Mouse (Mus musculus) c-Kit-positive CD71-positive TER-119-negative erythroid progenitor cells, embryonic 14.5 days (primary cell): ENCODE results near the gene S100pbp.

Experiments
- DNase-seq: peaks from one replicate; pipeline ENCODE4 v3.0.0-alpha.2; 2013; ENCODE audit warnings: low read depth

S100pbp gene

DNA sequence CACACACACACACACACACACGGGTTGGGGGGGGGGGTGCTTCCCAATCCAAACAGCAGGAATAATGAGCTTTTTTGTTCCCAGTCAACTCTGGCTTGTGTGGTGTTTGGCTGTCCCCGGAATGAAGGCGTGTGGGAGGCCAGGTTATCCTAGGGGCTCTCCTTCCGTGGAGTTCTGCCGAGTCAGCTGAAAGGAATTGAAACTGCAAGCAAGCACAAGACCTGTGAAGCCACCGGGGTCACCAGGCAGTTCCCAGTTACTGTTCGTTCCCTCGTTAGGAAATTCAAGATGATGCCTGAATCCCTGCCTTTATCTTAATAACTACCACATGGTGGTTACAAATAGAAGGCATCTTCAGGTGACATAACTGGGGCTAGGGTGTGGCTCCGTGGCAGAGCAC lies 60.1 kb downstream of the S100pbp start:
- DNase-seq = no peak

DNA sequence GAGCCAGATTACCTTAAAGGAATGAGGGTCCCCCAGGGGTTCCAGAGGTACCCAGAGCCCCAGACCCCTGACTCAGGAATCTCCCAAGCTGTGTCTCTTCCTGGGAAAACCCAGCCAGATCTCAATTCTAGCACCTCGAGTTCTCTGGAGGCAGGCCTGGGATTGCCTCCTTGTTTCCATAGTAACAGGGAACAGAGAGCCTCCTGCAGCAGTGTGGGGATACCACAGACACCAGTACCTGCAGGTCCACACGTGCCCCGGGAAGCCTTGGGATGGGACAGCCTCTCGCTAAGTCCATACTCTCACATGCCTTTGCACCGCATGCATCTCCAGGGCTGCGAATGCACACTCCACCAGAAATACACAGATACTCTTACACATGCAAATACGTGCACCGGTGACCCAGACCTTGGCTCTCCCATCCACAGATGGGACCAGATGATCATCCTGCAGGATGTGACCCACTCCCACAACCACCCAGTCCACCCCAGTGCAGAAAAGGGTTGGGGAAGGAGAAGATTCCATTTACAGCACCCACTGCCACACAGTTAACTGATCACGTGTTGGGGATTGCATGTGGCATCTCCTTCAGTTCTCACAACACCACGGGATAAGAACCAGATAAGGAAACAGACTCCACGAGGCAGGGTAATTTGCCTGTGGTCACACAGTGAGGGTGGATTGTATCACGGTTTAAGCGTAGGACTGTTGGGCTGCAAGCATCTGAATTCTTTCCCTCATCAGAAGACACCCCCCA lies 60.8 kb downstream of the S100pbp start:
- DNase-seq = no peak

DNA sequence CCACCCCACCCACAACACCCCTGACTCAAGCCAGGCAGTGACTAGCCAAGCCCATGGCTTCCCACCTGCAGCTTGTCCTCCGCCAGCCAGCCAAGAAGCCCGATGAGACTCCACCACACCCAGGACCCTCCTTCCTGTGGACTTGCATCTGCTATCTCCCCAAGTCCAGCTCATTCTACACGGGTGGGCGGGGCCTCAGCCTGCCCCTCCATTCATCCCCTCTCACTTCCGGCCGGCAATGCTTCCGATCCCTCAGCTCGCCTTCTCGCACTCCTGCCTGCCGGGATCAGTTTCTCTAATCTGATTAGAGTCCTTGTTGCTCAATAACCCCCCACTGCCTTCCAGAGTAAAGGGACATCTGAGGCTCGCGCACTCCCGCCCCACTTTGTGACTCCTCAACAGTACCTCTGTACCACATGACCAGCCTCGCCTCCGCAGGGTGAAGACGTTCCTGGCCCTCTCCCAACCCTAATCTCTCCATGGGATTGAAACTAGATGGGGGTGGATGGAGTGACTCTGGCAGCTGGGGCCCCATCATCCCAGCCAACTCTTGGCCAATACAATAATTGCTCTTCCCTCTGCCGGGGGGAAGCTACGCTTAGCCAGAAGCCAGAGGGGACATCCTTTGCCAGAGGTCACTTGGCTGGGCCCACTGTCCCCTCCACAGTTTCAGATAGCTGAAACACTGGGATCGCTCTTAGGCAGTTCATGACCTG lies 63.6 kb downstream of the S100pbp start:
- no peak for DNase-seq

DNA sequence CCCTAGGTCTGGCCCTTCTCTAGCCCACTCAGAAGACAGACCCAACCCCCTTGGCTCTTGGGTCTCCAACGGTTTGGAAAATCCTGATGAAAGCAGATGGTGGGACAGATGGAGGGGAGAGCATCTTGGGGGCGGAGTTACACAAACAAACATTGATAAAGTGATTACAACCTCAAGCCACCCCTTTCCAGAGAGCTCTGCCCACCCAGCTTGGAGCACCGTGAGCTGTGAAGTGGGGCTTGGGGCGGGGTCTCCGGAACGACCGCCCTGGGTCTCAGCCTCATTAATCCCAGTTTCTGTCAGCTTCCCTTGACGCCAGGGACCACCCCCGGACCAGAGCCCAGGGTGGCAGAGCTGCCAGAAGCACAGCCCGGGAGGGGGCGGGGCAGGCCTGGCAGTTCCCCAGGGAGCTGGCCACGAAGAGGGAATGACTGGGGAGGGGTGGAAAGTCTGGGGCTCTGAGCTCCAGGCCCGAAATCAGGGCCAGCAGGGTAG lies 64.8 kb downstream of the S100pbp start:
- DNase-seq = no peak

DNA sequence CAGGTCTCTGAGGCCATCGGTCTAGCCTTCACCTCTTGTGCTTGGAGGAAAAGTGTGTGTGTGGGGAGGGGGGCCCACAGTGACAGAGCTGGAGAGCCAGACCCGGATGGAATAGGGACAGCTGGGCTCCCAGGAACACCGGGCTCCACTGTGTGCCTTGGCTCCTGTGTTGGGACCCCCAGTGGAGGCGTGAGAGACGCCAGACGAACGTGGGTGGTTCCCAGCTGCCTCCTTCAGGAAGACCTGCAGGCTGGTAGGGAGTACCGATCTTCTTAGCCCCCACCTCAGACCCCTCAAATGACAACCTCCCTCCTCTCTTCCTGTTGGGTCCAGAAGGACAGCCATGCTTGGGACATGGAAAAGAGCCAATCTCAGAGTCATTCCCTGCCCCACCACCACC lies 66.8 kb downstream of the S100pbp start:
- no peak for DNase-seq

DNA sequence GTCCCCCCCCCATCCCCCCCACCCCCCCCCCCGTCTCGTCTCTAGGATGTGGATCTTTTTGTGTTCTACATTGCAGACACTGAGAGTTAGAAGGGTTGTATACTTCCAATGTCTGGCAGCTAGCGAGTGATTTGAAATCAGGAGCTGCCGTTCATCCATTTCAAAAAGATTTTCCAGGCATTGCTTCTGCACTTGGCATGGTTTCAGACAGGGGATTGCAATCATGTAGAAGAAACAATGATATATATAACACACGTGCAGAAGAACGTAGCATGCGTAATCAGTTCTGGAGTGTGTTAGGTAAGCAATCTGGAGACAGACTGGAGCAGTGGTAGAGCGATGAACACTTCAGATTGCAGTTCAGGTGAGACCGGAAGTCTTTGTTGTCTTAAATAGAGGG lies 67.4 kb downstream of the S100pbp start:
- DNase-seq = no peak

DNA sequence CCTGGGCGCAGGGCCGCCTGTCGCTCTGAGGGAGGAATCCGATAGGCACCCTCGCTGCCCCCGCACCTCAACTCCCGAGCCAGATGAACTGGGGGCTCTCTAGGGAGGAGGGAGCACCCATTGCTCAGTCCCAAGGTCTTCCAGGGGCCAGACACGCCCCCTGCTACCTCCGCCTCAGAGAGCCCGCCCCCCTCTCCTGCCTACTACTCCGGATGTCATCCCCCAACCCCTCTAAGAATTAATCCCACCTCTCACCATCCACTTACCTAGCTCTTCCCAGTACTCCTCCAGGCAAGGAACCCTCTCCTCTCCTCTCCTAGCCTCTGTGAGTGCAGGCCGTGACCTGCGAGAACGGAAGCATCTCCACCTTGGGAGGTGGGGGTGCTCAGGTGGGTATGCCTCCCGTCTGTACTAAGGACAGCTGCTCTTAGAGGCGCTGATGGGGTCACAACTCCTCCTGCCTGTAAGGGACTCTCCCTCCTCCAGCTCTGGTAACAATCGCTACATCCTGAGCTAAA lies 67.9 kb downstream of the S100pbp start, which contains the start of gene Hpca:
Gene Hpca, minus strand, starts transcription at position 468 of the 518 bp plus-strand sequence.
- no peak for DNase-seq

DNA sequence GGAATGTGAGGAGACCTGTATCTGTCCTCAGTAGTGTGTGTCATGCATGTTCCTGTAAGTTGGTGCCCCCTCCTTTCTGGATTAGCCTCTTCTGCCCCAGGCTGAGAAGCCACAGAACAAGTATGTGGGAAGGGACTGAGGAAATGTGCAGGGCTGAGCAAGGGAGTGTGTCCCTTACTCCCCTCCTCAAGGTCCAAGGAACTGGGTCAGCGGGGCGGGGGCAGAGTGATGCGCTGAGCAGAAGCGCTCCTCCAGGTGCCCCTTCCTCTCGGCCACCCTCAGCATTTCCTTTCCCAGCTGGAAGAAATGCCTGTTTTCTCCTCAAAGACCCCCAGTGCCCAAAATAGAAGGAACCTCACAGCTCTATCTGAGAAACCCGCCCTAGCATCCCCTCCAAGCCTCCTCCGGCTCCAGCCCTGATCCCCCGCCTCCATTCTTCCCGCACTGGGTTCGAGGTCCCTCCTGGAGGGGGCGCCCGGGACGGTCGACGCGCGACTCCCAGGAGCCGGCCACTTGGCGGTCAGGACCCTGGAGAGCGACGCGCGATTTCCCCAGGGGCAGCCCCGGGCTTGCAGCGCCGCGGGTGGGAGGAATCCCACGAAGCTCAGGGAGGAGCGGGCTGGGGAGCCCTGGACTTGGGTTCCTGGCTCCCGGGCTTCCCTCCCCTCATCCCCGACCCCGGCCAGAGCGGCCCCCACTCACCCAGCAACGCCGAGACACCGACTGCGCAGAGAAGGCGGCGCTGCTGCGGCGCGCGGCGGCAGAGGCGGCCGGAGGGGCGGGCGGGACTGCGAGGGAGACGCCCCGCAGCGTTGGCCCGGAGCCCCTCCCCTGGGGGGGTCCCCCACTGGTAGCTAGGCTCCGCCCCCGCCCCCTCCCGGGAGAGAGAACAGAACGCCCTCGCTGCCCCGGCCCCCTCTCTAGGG lies 68.7 kb downstream of the S100pbp start:
- peak; percentile 56 for DNase-seq

DNA sequence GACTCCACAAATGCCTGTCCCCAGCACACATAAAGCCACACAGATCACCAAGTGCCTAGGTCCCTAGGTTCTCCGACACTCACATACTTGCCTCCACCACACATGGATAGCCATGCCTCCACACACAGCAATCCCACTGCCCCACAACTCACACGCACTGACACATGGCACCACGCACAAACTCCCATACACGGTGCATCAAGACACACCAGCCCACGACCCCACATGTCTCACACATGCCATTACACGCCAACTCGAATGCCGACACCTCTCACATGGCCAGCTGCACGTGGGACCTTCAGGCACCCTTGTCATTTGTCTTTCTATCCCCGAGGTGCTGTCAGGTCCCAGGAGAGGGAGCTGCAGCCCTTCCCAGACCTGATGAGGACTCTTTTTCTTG lies 69.8 kb downstream of the S100pbp start:
- DNase-seq = no peak

DNA sequence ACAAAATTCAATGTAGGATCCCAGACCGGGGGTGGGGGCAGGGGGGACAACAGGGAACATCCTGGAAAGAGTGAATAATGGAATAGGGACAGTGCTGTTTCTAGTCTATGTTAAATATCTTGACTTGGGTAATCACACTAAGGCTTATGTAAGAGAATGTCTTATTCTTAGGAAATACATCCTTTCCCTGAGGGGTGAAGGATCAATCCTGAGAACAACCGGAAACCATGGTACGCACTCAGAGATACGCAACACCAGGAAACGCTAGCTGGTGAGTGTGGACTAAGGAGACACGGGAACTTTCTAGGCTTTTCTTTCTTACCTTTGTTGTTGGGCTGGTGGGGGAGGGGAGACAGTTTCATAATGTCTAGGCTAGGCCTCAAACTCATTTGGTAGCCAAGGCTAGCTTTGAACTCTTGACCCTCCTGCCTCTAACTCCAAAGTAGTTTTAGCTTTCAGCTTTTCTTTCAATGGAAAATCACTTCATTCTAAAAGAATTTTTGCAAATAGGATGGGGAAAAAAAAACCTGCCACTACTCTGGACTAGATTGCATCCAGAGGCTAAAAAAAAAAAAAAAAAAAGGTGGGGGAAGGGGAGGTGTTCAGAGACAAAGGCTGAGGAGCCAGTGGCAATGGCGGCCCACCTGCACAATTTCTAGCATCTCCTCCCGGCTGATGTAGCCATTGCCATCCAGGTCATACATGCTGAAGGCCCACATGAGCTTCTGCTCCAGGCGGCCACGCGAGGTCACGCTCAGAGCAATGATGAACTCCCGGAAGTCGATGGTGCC lies 71.6 kb downstream of the S100pbp start:
- no peak for DNase-seq

DNA sequence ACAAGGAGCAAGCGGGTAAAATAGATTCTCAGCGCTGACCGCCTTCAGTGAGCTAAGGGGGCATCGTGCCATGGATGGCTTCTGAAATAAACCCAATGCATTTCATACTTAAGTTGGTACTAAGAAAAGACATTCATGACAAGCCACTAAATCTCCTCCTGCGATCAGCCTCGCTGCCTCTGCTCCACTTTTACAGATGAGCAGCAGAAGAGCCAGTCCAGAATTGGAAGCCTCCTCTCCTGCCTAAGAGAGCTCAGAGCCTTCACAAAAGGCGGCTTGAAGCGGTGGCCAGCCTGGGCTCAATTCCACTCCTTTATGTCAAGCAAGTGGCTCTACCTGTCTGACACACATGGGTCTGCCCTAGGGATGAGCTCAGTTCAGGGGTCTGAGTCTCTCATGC lies 72.8 kb downstream of the S100pbp start:
- no peak for DNase-seq

DNA sequence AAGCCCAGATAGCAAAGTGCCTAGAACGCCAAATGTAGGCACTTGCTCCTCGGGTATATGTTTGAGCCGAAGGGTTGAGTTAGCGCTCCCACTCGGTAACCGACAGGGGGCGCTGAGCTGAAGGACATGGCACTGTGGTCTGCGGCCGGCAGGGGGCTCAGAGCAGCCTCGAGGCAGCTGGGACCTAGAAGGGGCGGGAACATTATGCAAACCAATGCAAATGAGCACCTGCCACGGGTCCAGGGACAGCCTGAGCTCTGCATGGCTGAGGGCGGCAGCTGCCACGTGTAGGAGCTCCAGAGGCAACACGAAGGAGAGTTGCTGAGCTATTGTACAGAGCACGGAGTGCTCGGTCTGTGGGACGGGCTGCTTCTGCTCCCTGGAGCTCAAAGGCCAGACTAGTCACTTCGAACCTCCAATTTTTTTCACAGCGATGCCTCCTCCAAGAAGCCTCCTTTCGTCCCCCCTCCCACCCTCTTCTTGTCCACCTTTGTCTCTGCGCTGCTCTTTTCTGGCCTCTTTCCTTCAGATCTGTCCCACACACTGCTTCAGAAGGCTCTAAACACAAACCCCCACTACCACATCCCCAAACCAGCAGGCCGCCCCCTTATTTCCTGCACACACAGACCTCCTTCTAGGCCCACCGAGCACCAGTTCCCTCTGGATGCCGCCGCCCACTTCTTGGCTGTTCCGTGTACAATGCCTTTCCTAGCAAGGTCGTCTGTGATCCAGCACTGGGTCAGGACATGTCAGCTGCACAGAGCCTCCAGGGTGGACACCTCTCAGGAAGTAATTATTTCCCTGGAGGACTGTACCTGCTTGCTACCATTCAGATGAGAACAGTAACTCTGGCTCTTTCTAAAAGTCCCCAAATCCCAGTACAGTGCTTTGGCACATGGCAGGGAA lies 76.2 kb downstream of the S100pbp start:
- DNase-seq = peak; percentile 66

DNA sequence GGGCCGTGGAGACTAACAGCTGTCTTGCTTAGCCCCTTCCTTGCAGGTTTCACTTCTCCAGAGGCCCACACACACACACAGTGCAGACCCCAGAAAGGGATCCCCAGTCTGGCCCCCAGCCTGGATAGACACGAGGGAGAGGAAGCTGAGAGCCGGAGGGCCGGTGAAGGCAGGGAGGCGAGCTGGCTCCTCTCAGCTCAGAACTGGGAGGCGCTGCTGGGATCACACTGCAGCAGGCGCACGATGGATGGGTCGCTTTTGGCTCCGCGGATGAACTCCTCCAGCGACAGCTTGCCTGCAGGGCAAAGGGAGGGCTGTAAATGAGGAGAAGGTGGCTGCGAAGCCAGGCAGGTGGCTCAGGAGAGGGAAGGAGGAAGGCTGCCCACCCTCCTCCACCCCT lies 77.3 kb downstream of the S100pbp start:
- DNase-seq = no peak

DNA sequence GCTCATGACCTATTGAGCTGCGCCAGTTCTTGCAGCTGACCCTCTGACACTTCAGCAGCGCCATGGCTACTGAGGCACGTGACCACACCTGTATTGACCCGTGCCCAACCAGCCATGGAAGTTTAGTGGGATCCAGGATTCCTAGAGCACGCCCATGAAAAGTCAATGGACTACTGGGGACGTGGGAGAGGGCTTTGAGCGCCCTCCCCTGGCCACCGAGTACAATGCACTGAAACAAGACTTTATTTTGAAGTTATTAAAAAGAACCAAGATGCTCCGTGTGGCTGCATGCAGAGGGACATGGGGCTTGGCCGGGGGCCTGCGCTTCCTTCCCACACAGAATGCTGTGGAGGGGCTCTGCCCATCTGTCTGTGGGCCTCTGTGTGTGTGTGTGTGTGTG lies 78.2 kb downstream of the S100pbp start:
- no peak for DNase-seq

DNA sequence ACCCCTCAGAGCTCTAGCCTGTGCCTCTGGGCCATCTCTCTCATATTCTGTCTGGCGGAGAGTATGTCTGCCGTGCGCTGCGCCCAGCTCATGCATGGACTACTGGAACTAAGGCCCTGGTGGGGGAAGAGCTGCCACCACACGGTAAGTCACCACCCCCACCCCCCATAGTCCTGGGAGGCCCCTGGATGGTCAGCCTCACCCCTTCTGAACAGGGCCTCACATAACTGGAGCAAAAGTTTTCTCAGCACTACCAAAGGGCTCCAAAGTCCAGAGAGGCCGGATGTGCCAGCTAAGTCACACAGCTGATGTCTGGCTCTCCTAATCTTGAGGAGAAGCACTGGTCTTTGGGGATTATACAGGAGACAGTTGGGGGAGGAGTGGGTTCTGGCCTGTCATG lies 78.7 kb downstream of the S100pbp start:
- DNase-seq = no peak

DNA sequence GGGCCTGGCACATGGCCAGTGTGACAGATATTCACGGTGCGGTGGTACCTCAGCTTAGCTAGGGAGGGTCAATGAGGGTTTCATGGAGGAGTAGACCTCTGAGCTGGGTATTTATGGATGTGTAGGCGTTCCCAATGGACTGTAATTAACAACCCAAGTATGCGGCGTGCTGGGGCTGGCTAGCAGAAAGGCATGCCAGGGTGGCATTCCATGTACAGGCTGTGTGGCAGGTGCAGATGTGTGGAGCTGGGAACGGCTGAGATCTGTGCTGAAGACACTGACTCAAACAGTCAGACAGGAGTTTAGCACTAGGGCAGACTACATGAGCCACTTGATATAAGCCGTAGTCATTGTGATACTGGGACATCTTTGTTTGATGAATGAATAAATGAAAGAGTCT lies 80.9 kb downstream of the S100pbp start:
- DNase-seq = no peak

DNA sequence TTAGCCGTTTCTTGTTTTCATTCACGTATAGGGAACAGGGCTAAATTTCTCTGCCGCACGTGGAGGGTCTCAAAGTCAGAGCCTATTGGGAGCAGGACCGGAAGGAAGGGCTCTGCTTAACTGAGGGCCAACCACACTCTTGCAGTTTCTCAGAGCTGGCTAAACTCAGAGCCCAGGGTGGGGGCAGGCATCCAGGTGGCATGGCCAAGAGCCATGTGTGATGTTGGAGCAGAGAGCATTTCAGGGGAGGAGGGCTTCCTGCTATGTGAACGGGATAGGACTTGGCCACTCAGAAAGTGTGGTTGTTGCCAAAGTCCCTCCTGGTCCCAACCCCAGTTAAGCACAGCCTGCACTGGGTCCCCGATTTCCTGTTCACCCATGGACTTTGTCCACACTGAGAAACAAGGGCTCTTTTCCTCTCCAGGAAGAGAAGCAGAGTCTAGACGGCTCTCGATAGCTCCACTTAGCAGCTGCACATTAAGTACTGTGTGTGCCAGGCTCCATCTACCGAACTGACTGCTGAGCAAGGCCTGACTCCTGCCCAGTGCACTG lies 82.1 kb downstream of the S100pbp start:
- DNase-seq = no peak

DNA sequence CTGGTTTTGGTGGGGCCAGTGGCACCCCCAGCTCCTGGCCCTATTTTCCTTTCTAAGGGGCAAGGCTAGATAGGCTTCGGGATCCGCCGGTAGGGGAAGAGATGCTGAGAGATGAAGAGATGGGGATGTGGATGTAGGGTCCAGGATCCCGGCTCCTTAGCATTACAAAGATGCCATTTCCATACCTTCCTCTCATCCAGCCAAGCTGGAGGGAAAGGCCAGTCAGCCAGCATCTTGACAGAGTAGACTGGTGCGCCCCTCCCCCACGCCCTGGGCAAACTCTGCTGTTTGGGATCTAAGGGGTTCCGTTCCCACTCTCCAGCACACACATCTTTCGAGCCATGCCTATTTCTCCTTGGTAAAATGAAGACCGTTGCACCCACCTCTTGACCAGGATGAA lies 83.5 kb downstream of the S100pbp start:
- no peak for DNase-seq

DNA sequence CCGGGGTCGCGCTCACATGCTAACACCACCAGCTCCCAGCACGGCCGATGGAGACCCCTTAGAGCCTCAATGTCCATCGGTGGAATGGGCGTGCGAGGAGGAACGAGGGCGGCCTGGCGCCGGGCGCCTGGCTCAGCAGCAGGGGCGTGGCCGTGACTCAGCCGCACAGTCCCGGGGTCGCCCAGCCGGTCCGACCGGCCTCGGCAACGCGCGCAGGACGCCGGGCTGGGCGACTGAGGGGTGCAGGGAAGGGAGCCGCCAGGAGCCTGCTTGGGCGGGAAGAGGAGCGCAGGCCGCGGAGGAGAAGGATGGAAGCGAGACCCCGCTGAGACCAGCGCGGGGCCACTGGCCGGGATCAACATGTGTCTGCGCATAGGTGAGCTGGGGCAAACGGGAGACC lies 84.2 kb downstream of the S100pbp start, which contains the start of gene Tmem54:
Gene Tmem54, plus strand, starts transcription at position 193 of the 400 bp plus-strand sequence.
- no peak for DNase-seq
